Mouse (Mus musculus) midbrain, embryonic 14.5 days (tissue): ENCODE results near the gene Nmur1. TPM values are rescaled to one million over a fixed set of nuclear protein-coding genes. Genes with fewer than 3 reads are reported as not detected.

Source experiments
- ATAC-seq: fragments of 200-750 bp; cut with Nextera tagmentation; 2 replicates; pipeline ENCODE4 v1.8.0; 2017; ENCODE audit warnings: moderate number of reproducible peaks, moderate library complexity; ENCODE audit not compliant: low FRiP score, low TSS enrichment
- DNase-seq: peaks from one replicate; pipeline ENCODE4 v3.0.0-alpha.2; 2015
- H3K27ac ChIP-seq: fragments of 300-500 bp; sonication (generic); replicated peaks from 2 replicates; pipeline ENCODE4 v1.5.1; 2014; ENCODE audit warnings: mild to moderate bottlenecking, low read depth, low read length, moderate library complexity
- H3K27me3 ChIP-seq: fragments of 300-500 bp; sonication (generic); 2 replicates; pipeline ENCODE4 v1.6.1; 2014; ENCODE audit warnings: low read length, control low read depth, mixed read lengths; ENCODE audit not compliant: control insufficient read depth, insufficient read depth
- H3K36me3 ChIP-seq: fragments of 300-500 bp; sonication (generic); 2 replicates; pipeline ENCODE4 v1.6.1; 2014; ENCODE audit warnings: low read length, control low read depth; ENCODE audit not compliant: control insufficient read depth, insufficient read depth
- H3K4me1 ChIP-seq: fragments of 300-500 bp; sonication (generic); 2 replicates; pipeline ENCODE4 v1.6.1; 2014; ENCODE audit warnings: mild to moderate bottlenecking, antibody characterized with exemption, low read length, control low read depth; ENCODE audit not compliant: control insufficient read depth, insufficient read depth
- H3K4me2 ChIP-seq: fragments of 300-500 bp; sonication (generic); 2 replicates; pipeline ENCODE4 v1.6.1; 2014; ENCODE audit warnings: mild to moderate bottlenecking, low read length, moderate library complexity
- H3K4me3 ChIP-seq: fragments of 300-500 bp; sonication (generic); replicated peaks from 2 replicates; pipeline ENCODE4 v1.5.1; 2014; ENCODE audit warnings: low read depth, low read length
- H3K9ac ChIP-seq: fragments of 300-500 bp; sonication (generic); replicated peaks from 2 replicates; pipeline ENCODE4 v1.6.1; 2014; ENCODE audit warnings: mild to moderate bottlenecking, low read length, moderate library complexity
- H3K9me3 ChIP-seq: fragments of 300-500 bp; sonication (generic); 2 replicates; pipeline ENCODE4 v1.6.1; 2016; ENCODE audit warnings: low read length, control low read depth, mixed read lengths; ENCODE audit not compliant: control insufficient read depth
- WGBS: fragments of 180-500 bp; shearing (Covaris S2); extraction: QIAGEN DNeasy Blood & Tissue Kit; methylation state at CpG from one replicate; pipeline ENCODE4 v1.1.7; 2014; 5-methylcytosine and 5-hydroxymethylcytosine counted together
- polyA plus RNA-seq: library from polyadenylated mRNA; unstranded; fragments of >200 nt; fragmentation: Nextera tagmentation; extraction: Ambion mirVana; gene quantifications from 2 replicates; pipeline ENCODE4 v1.2.1, GENCODE M21; 2014

The Nmur1 gene
- polyA plus RNA-seq, 1 experiment from 2014 or later, result not detected

- Histone ChIP-seq H3K27me3 (no peaks in the 10 kb centered on the region), H3K4me2 (no peak overlapping the region), H3K9ac (no peak overlapping the region), H3K4me3 (no peak overlapping the region), H3K27ac (no peak overlapping the region), H3K36me3 (no peaks in the 10 kb centered on the region), H3K4me1 (no peaks in the 10 kb centered on the region), H3K9me3 (no peaks in the 10 kb centered on the region)
- DNase-seq, result no peak
- no peak for ATAC-seq
- WGBS, result 90% methylated on average over 3 of the region's 3 CpGs
Observed at GRCm38 (mm10) chr1:86393219-86393618, 32.8 kb downstream of the Nmur1 start.

GRCm38 (mm10) chr1:86391425-86391824 lies 34.6 kb downstream of the Nmur1 start:
- Histone ChIP-seq H3K9ac (no peak overlapping the region), H3K36me3 (no peaks in the 10 kb centered on the region), H3K4me2 (no peak overlapping the region), H3K9me3 (no peaks in the 10 kb centered on the region), H3K4me1 (no peaks in the 10 kb centered on the region), H3K4me3 (no peak overlapping the region), H3K27me3 (no peaks in the 10 kb centered on the region), H3K27ac (no peak overlapping the region)
- DNase-seq (no peak), ATAC-seq (no peak)
- WGBS, result 56% methylated on average over 2 of the region's 2 CpGs

- H3K4me1 ChIP-seq, result no peaks in the 10 kb centered on the region
- no peaks in the 10 kb centered on the region for H3K27me3 ChIP-seq
- no peaks in the 10 kb centered on the region for H3K9me3 ChIP-seq
- H3K4me2 ChIP-seq, result no peak overlapping the region
- no peak overlapping the region for H3K27ac ChIP-seq
- DNase-seq (peak; percentile 84), ATAC-seq (no peak)
- 5% methylated on average over 11 of the region's 11 CpGs for WGBS
- no peaks in the 10 kb centered on the region for H3K36me3 ChIP-seq
- H3K4me3 ChIP-seq, result no peak overlapping the region
- H3K9ac ChIP-seq, result peak overlapping the region; percentile 40; the same call in 1 of the 2 replicates
Observed at GRCm38 (mm10) chr1:86389230-86389629, 36.8 kb downstream of the Nmur1 start.

GRCm38 (mm10) chr1:86381027-86381426 lies 45.0 kb downstream of the Nmur1 start:
- H3K27me3 ChIP-seq, result no peaks in the 10 kb centered on the region
- ATAC-seq (no peak), DNase-seq (peak; percentile 51)
- no peak overlapping the region for H3K4me3 ChIP-seq
- no peak overlapping the region for H3K27ac ChIP-seq
- H3K4me2 ChIP-seq, result no peak overlapping the region
- no peaks in the 10 kb centered on the region for H3K9me3 ChIP-seq
- H3K4me1 ChIP-seq, result no peaks in the 10 kb centered on the region
- H3K36me3 ChIP-seq, result no peaks in the 10 kb centered on the region
- H3K9ac ChIP-seq, result no peak overlapping the region
- 36% methylated on average over 13 of the region's 13 CpGs for WGBS

GRCm38 (mm10) chr1:86379161-86379569 lies 46.9 kb downstream of the Nmur1 start:
- DNase-seq, result no peak
- no peak overlapping the region for H3K4me2 ChIP-seq
- H3K36me3 ChIP-seq, result no peaks in the 10 kb centered on the region
- no peak for ATAC-seq
- no peak overlapping the region for H3K4me3 ChIP-seq
- no peak overlapping the region for H3K9ac ChIP-seq
- no peak overlapping the region for H3K27ac ChIP-seq
- 80% methylated on average over 9 of the region's 9 CpGs for WGBS
- no peaks in the 10 kb centered on the region for H3K9me3 ChIP-seq
- no peaks in the 10 kb centered on the region for H3K27me3 ChIP-seq
- H3K4me1 ChIP-seq, result no peaks in the 10 kb centered on the region

- Histone ChIP-seq H3K27ac (no peak overlapping the region), H3K4me3 (no peak overlapping the region), H3K27me3 (no peaks in the 10 kb centered on the region), H3K36me3 (no peaks in the 10 kb centered on the region), H3K9ac (no peak overlapping the region), H3K4me1 (no peaks in the 10 kb centered on the region), H3K9me3 (no peaks in the 10 kb centered on the region), H3K4me2 (no peak overlapping the region)
- 73% methylated on average over 6 of the region's 6 CpGs for WGBS
- DNase-seq, result no peak
- ATAC-seq, result no peak
Observed at GRCm38 (mm10) chr1:86378662-86379061, 47.4 kb downstream of the Nmur1 start.

GRCm38 (mm10) chr1:86376354-86376753 lies 49.7 kb downstream of the Nmur1 start:
- ATAC-seq (no peak), DNase-seq (no peak)
- H3K4me3 ChIP-seq, result no peak overlapping the region
- 78% methylated on average over 5 of the region's 5 CpGs for WGBS
- H3K9ac ChIP-seq, result no peak overlapping the region
- H3K4me2 ChIP-seq, result no peak overlapping the region
- no peaks in the 10 kb centered on the region for H3K9me3 ChIP-seq
- H3K36me3 ChIP-seq, result no peaks in the 10 kb centered on the region
- H3K27me3 ChIP-seq, result no peaks in the 10 kb centered on the region
- no peak overlapping the region for H3K27ac ChIP-seq
- H3K4me1 ChIP-seq, result no peaks in the 10 kb centered on the region

- 51% methylated on average over 10 of the region's 10 CpGs for WGBS
- peak; percentile 67; the same call in 1 of the 2 replicates for ATAC-seq
- peak; percentile 77 for DNase-seq
Observed at GRCm38 (mm10) chr1:86371997-86372396, 54.0 kb downstream of the Nmur1 start.

GRCm38 (mm10) chr1:86368086-86368485 lies 57.9 kb downstream of the Nmur1 start:
- H3K27me3 ChIP-seq, result no peaks in the 10 kb centered on the region
- ATAC-seq (no peak), DNase-seq (no peak)
- WGBS, result 70% methylated on average over 4 of the region's 4 CpGs
- H3K4me1 ChIP-seq, result no peaks in the 10 kb centered on the region
- H3K9me3 ChIP-seq, result no peaks in the 10 kb centered on the region
- no peak overlapping the region for H3K27ac ChIP-seq
- H3K4me2 ChIP-seq, result no peak overlapping the region
- H3K36me3 ChIP-seq, result no peaks in the 10 kb centered on the region
- no peak overlapping the region for H3K9ac ChIP-seq
- no peak overlapping the region for H3K4me3 ChIP-seq

More at GRCm38 (mm10) chr1:86371997-86372396, 54.0 kb downstream of the Nmur1 start:
- Histone ChIP-seq H3K36me3 (no peaks in the 10 kb centered on the region), H3K27ac (no peak overlapping the region), H3K27me3 (no peaks in the 10 kb centered on the region), H3K9ac (no peak overlapping the region), H3K4me1 (no peaks in the 10 kb centered on the region), H3K4me3 (no peak overlapping the region), H3K9me3 (no peaks in the 10 kb centered on the region), H3K4me2 (no peak overlapping the region)
